Mouse (Mus musculus): Measurements from ENCODE around the gene Il15ra.

GRCm38 (mm10) chr2:11775121-11775520 is 70.0 kb downstream of the Il15ra start:
- TF ChIP-seq POLR2A (IDR thresholded peaks at IDR 0.05; ENCODE audit: low read depth, low read length) = no peak
- no peak for TF ChIP-seq CTCF (IDR thresholded peaks at IDR 0.05; ENCODE audit: extremely low read depth, insufficient read depth, insufficient read length, insufficient replicate concordance)

Measured in spleen, adult 2 months (tissue).